Mouse (Mus musculus) testis, adult 2 months (tissue): ENCODE results near the gene Mapk1ip1l. TPM values are rescaled to one million over a fixed set of nuclear protein-coding genes. Genes with fewer than 3 reads are reported as not detected.
"Not testable (repeated sequence)": the region's sequence is repeated elsewhere in the genome, so short reads cannot be mapped to it uniquely, and the experiment has no call there.

Experiments used
- H3K27ac ChIP-seq: fragments of 200-500 bp; 2 replicates; pipeline ENCODE4 v1.5.1; 2012; ENCODE audit warnings: low read depth, low read length; ENCODE audit not compliant: control insufficient read depth, insufficient read depth
- H3K27me3 ChIP-seq: fragments of 200-500 bp; 2 replicates; pipeline ENCODE4 v1.6.1; 2012; ENCODE audit warnings: mild to moderate bottlenecking, low read length, moderate library complexity; ENCODE audit not compliant: control insufficient read depth, insufficient read depth
- H3K36me3 ChIP-seq: fragments of 200-500 bp; 2 replicates; pipeline ENCODE4 v1.6.1; 2012; ENCODE audit warnings: mild to moderate bottlenecking, low read length; ENCODE audit not compliant: control insufficient read depth, insufficient read depth
- H3K4me1 ChIP-seq: fragments of 200-500 bp; 2 replicates; pipeline ENCODE4 v1.6.1; 2012; ENCODE audit warnings: low read length; ENCODE audit not compliant: control insufficient read depth, insufficient read depth
- H3K4me3 ChIP-seq: fragments of 200-500 bp; 2 replicates; pipeline ENCODE4 v1.5.1; 2012; ENCODE audit warnings: low read depth, mild to moderate bottlenecking, low read length, moderate library complexity, mixed read lengths; ENCODE audit not compliant: control insufficient read depth
- CTCF ChIP-seq: fragments of 200-500 bp; IDR thresholded peaks from 2 replicates; pipeline ENCODE4 v1.5.1; 2012; ENCODE audit warnings: low read depth, mild to moderate bottlenecking, inconsistent platforms, low read length, moderate library complexity; ENCODE audit not compliant: control insufficient read depth, insufficient read depth, insufficient replicate concordance
- POLR2A ChIP-seq: fragments of 200-500 bp; IDR thresholded peaks from 2 replicates; pipeline ENCODE4 v1.6.1; 2012; ENCODE audit warnings: low read depth, mild to moderate bottlenecking, inconsistent platforms, low read length, moderate library complexity; ENCODE audit not compliant: control insufficient read depth
- polyA plus RNA-seq: library from polyadenylated mRNA; depleted of rRNA; stranded (reverse); fragments of >200 nt; gene quantifications from 2 replicates; pipeline ENCODE4 v1.2.3, GENCODE M21; 2012

The Mapk1ip1l gene
- polyA plus RNA-seq, 1 experiment, result 41.8 TPM

GRCm38 (mm10) chr14:47305933-47306332 is 7.9 kb downstream of the Mapk1ip1l start:
- Histone ChIP-seq H3K4me3 (no peak overlapping the region), H3K27ac (no peak overlapping the region), H3K36me3 (no peaks in the 10 kb centered on the region; the same call in 1 of the 2 replicates), H3K27me3 (no peaks in the 10 kb centered on the region), H3K4me1 (no peaks in the 10 kb centered on the region; the same call in 1 of the 2 replicates)
- TF ChIP-seq CTCF (no peak), POLR2A (no peak)

GRCm38 (mm10) chr14:47307669-47308068 is 9.6 kb downstream of the Mapk1ip1l start:
- no peaks in the 10 kb centered on the region; the same call in 1 of the 2 replicates for H3K36me3 ChIP-seq
- no peaks in the 10 kb centered on the region for H3K27me3 ChIP-seq
- no peaks in the 10 kb centered on the region for H3K4me1 ChIP-seq
- no peak for TF ChIP-seq POLR2A
- TF ChIP-seq CTCF, result no peak
- H3K4me3 ChIP-seq, result no peak overlapping the region
- H3K27ac ChIP-seq, result no peak overlapping the region

- Histone ChIP-seq H3K4me1 (no peaks in the 10 kb centered on the region), H3K27me3 (no peaks in the 10 kb centered on the region), H3K36me3 (no peaks in the 10 kb centered on the region; the same call in 1 of the 2 replicates), H3K4me3 (no peak overlapping the region), H3K27ac (no peak overlapping the region)
- TF ChIP-seq CTCF (no peak), POLR2A (no peak)
These were observed 11.0 kb downstream of the Mapk1ip1l start for GRCm38 (mm10) chr14:47309061-47309460.

- no peaks in the 10 kb centered on the region for H3K27me3 ChIP-seq
- no peak overlapping the region for H3K27ac ChIP-seq
- TF ChIP-seq POLR2A, result no peak
- TF ChIP-seq CTCF, result no peak
- no peaks in the 10 kb centered on the region for H3K4me1 ChIP-seq
- H3K4me3 ChIP-seq, result no peak overlapping the region
- no peaks in the 10 kb centered on the region for H3K36me3 ChIP-seq
These were observed 12.5 kb downstream of the Mapk1ip1l start for GRCm38 (mm10) chr14:47310342-47311181.

GRCm38 (mm10) chr14:47319362-47319761 is 21.3 kb downstream of the Mapk1ip1l start:
- H3K27me3 ChIP-seq, result no peaks in the 10 kb centered on the region
- TF ChIP-seq POLR2A (no peak), CTCF (no peak)
- no peak overlapping the region for H3K4me3 ChIP-seq
- no peak overlapping the region for H3K27ac ChIP-seq
- no peaks in the 10 kb centered on the region for H3K4me1 ChIP-seq
- H3K36me3 ChIP-seq, result no peaks in the 10 kb centered on the region

GRCm38 (mm10) chr14:47321581-47321980 is 23.5 kb downstream of the Mapk1ip1l start:
- not testable (repeated sequence) for H3K27me3 ChIP-seq, H3K4me3 ChIP-seq, H3K36me3 ChIP-seq, H3K4me1 ChIP-seq, H3K27ac ChIP-seq

- Histone ChIP-seq H3K4me3 (no peak overlapping the region), H3K27me3 (no peaks in the 10 kb centered on the region), H3K27ac (no peak overlapping the region), H3K36me3 (no peaks in the 10 kb centered on the region), H3K4me1 (peaks cover 5% of the 10 kb centered on the region)
- no peak for TF ChIP-seq POLR2A
- no peak for TF ChIP-seq CTCF
These were observed 28.1 kb downstream of the Mapk1ip1l start for GRCm38 (mm10) chr14:47325965-47326761.
